In the genomic region with DNA sequence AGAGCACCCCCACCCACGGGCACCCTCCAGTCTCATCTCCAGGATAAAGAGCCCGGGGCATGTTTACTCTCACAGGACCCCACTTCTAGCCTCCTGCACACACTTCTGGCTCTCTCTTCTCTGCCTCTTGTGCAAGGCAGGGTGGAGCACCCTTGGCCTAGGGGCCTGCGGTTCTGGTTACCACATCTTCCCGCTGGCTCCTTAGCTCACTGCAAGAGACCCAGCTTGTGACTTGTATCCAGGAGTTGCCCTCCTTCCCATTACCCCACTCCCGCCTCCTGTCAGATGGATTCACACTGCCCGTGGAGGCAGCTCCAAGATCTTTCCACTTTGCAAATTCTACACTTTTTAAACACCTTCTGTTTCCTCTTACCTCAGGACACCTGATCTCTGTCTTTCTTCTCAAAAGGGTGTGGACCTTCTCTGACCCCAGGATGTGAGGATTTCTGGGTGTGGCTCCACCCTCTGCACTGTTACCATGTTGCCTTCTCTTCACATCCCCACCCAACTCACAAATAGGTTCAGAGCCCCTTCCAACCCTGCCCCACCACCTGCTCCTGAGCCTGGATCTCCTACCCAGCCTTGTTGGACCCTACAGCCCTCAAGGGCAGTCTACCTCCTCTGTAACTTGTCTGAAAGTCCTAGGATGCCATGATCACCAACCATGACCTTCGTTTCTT, we compare ENCODE assay signal across 2 mouse cellular contexts.
TF ChIP-seq lines count a peak whose summit lies in the region.

No protein-coding gene starts in this region.

TF ChIP-seq in CH12.LX, 34 proteins besides CTCF, POLR2A, EP300 and RAD21:
- TF ChIP-seq CHD1 (IDR thresholded peaks at IDR 0.05; ENCODE audit: low read depth, low read length) (no peak), BHLHE40 (IDR thresholded peaks at IDR 0.05; ENCODE audit: low read depth, low read length) (no peak), MEF2A (IDR thresholded peaks at IDR 0.05; ENCODE audit: borderline replicate concordance, low read depth, low read length) (no peak), USF2 (conservative IDR thresholded peaks at IDR 0.05; ENCODE audit: low read depth, low read length) (no peak)
TF ChIP-seq in CH12.LX: peak in this region for 0.

TF ChIP-seq in MEL, 35 proteins besides CTCF, POLR2A, EP300 and RAD21:
- TF ChIP-seq ELF1 (IDR thresholded peaks at IDR 0.05; ENCODE audit: low read depth, low read length), result no peak
- TF ChIP-seq UBTF (IDR thresholded peaks at IDR 0.05; ENCODE audit: borderline replicate concordance, insufficient read depth, low read depth, low read length), result no peak
- no peak for TF ChIP-seq ZC3H11A (IDR thresholded peaks at IDR 0.05; ENCODE audit: low read depth, low read length)
- no peak for TF ChIP-seq GATA1 (IDR thresholded peaks at IDR 0.05; ENCODE audit: low read depth, low read length)
- TF ChIP-seq MEF2A (IDR thresholded peaks at IDR 0.05; ENCODE audit: extremely low read depth, insufficient replicate concordance, low read depth, low read length, poor library complexity, severe bottlenecking), result no peak
- no peak for TF ChIP-seq BHLHE40 (IDR thresholded peaks at IDR 0.05; ENCODE audit: borderline replicate concordance, low read depth, low read length)
- TF ChIP-seq POLR2AphosphoS2 (IDR thresholded peaks at IDR 0.05; ENCODE audit: low read length), result no peak
TF ChIP-seq in MEL: peak in this region for 0.
